ENCODE assay signal across 8 mouse cellular contexts in genomic region chr1:75191622-75192402, GRCm38 (mm10). TPM values are rescaled to one million over a fixed set of nuclear protein-coding genes. Genes with fewer than 3 reads are reported as not detected.
A peak's percentile ranks its signal among the peaks of the same experiment; 100 is the strongest.
DNase-seq lines count a peak whose midpoint lies in the region; ATAC-seq and TF ChIP-seq lines count a peak whose summit lies in the region.

Gene Ankzf1, plus strand, starts transcription at chr1:75192151.
Gene Atg9a, minus strand, starts transcription at chr1:75192196.

- peak within 1 kb of the TSS; percentile 91 for H3K27ac ChIP-seq in hindbrain, embryonic 10.5 days
- H3K27ac ChIP-seq in lung, postnatal 0 days (ENCODE audit: low read length), result peak within 1 kb of the TSS; percentile 94

- peak within 1 kb of the TSS; percentile 89 for H3K4me3 ChIP-seq in hindbrain, embryonic 10.5 days
- H3K4me3 ChIP-seq in lung, postnatal 0 days (ENCODE audit: low read depth, low read length), result peak within 1 kb of the TSS; percentile 88

- peak within 1 kb of the TSS; percentile 96 for H3K9ac ChIP-seq in lung, postnatal 0 days (replicated peaks; ENCODE audit: low read depth)

- peaks cover 31% of the 10 kb centered on the region for H3K4me1 ChIP-seq in hindbrain, embryonic 10.5 days (replicated peaks)
- peaks cover 10% of the 10 kb centered on the region; the same call in 1 of the 2 replicates for H3K4me1 ChIP-seq in lung, postnatal 0 days (ENCODE audit: insufficient read depth, low read depth, low read length)

- no peaks in the 10 kb centered on the region for H3K27me3 ChIP-seq in hindbrain, embryonic 10.5 days (ENCODE audit: insufficient read depth, poor library complexity, severe bottlenecking)
- H3K27me3 ChIP-seq in lung, postnatal 0 days (replicated peaks; ENCODE audit: insufficient read depth, low read length), result no peaks in the 10 kb centered on the region

- no peaks in the 10 kb centered on the region for H3K9me3 ChIP-seq in hindbrain, embryonic 10.5 days
- H3K9me3 ChIP-seq in lung, postnatal 0 days (ENCODE audit: low read length), result no peaks in the 10 kb centered on the region

- TF ChIP-seq CTCF in lung, postnatal 0 days (IDR thresholded peaks at IDR 0.05), result peak; percentile 17; the same call in 1 of the 2 replicates

- ATAC-seq in frontal cortex, adult (ENCODE audit: low TSS enrichment), result peak; percentile 98
- ATAC-seq in lung, postnatal 0 days, result peak; percentile 99

- peaks cover 34% of the 10 kb centered on the region for H3K36me3 ChIP-seq in hindbrain, embryonic 10.5 days
- H3K36me3 ChIP-seq in lung, postnatal 0 days (ENCODE audit: insufficient read depth, low read length), result peaks cover 13% of the 10 kb centered on the region; the same call in 1 of the 2 replicates

- TF ChIP-seq EP300 in lung, postnatal 0 days (IDR thresholded peaks at IDR 0.05), result peak; percentile 53; the same call in 1 of the 2 replicates

- peak; percentile 97 for DNase-seq in MN1 (ENCODE audit: low spot score)
- peak; percentile 99 for DNase-seq in cerebellum, adult 9-10 months
- peak; percentile 96 for DNase-seq in hindbrain, embryonic 10.5 days (ENCODE audit: low spot score)
- DNase-seq in layer of hippocampus, adult 9-11 months, result peak; percentile 99
- DNase-seq in lung, postnatal 0 days (ENCODE audit: low spot score), result peak; percentile 100
- DNase-seq in ovary, postnatal 14 days (ENCODE audit: low spot score), result peak; percentile 84
- DNase-seq in thymus, postnatal 14 days, result peak; percentile 94

- under 1% methylated on average over 56 of the region's 56 CpGs for WGBS in hindbrain, embryonic 10.5 days
- WGBS in lung, postnatal 0 days, result 1% methylated on average over 55 of the region's 56 CpGs

- peak within 1 kb of the TSS; percentile 67 for H3K4me2 ChIP-seq in lung, postnatal 0 days (replicated peaks; ENCODE audit: low read depth, low read length)

RNA-seq across cellular contexts. Expression of gene Ankzf1, which starts in this region (rescaled TPM):
- 21.6 and 23.8 TPM in 2 replicates for polyA plus RNA-seq in hindbrain, embryonic 10.5 days (2016; fragmentation: Nextera tagmentation; extraction: Ambion mirVana)
- polyA plus RNA-seq in lung, postnatal 0 days (2015; fragmentation: Nextera tagmentation; extraction: Ambion mirVana), result 15.9 and 17.2 TPM in 2 replicates

RNA-seq across cellular contexts. Expression of gene Atg9a, which starts in this region (rescaled TPM):
- 23.1 and 32.1 TPM in 2 replicates for polyA plus RNA-seq in hindbrain, embryonic 10.5 days (2016; fragmentation: Nextera tagmentation; extraction: Ambion mirVana)
- polyA plus RNA-seq in lung, postnatal 0 days (2015; fragmentation: Nextera tagmentation; extraction: Ambion mirVana), result 23.7 and 28.3 TPM in 2 replicates

Comparison
In these comparisons a context has a peak if more than half of its experiments do, and no peak if none do; other contexts are left out.
1. Peak in every context shown above with its lines: DNase-seq, ATAC-seq, H3K4me3 ChIP-seq and H3K27ac ChIP-seq.